Mouse (Mus musculus): Measurements from ENCODE around the gene Ccdc34. TPM values are rescaled to one million over a fixed set of nuclear protein-coding genes. Genes with fewer than 3 reads are reported as not detected.

The Ccdc34 gene
- total and polyA plus RNA-seq, 3 experiments: 17.5 to 65.5 (median 33.9) TPM

- peaks cover 25% of the 10 kb centered on the region for H3K4me1 ChIP-seq (ENCODE audit: insufficient read depth, low read depth, low read length)
- H3K9me3 ChIP-seq (replicated peaks): no peaks in the 10 kb centered on the region
- DNase-seq (ENCODE audit: low spot score): no peak
- H3K36me3 ChIP-seq (replicated peaks): peaks cover 22% of the 10 kb centered on the region
- H3K4me3 ChIP-seq (ENCODE audit: low read depth, low read length): peak overlapping the region; percentile 27; the same call in 1 of the 2 replicates
- TF ChIP-seq GATA2 (IDR thresholded peaks at IDR 0.05; ENCODE audit: borderline replicate concordance, low read depth, low read length): no peak
- TF ChIP-seq GATA1 (IDR thresholded peaks at IDR 0.05; ENCODE audit: borderline replicate concordance, low read length): no peak
- peak; percentile 31; the same call in 1 of the 2 replicates for TF ChIP-seq TAL1 (conservative IDR thresholded peaks at IDR 0.05; ENCODE audit: low read depth, low read length)
- no peak for TF ChIP-seq POLR2AphosphoS5 (IDR thresholded peaks at IDR 0.05; ENCODE audit: insufficient replicate concordance, low read depth, low read length)
- TF ChIP-seq CTCF (IDR thresholded peaks at IDR 0.05; ENCODE audit: low read depth, low read length): no peak
- ATAC-seq (ENCODE audit: extremely low read depth, insufficient number of reproducible peaks, low FRiP score, poor library complexity, severe bottlenecking): peak; percentile 64
- no peaks in the 10 kb centered on the region for H3K27me3 ChIP-seq (ENCODE audit: insufficient read depth, low read length)
Measured at GRCm38 (mm10) chr2:110007423-110008267, 10.0 kb upstream of the Ccdc34 start.

GRCm38 (mm10) chr2:110009449-110009848 lies 8.2 kb upstream of the Ccdc34 start:
- Histone ChIP-seq H3K27me3 (ENCODE audit: insufficient read depth, low read length) (no peaks in the 10 kb centered on the region), H3K4me3 (ENCODE audit: low read depth, low read length) (no peak overlapping the region), H3K4me1 (ENCODE audit: insufficient read depth, low read depth, low read length) (peaks cover 25% of the 10 kb centered on the region), H3K9me3 (replicated peaks) (no peaks in the 10 kb centered on the region), H3K36me3 (replicated peaks) (peaks cover 22% of the 10 kb centered on the region)
- ATAC-seq (ENCODE audit: extremely low read depth, insufficient number of reproducible peaks, low FRiP score, poor library complexity, severe bottlenecking): no peak
- TF ChIP-seq GATA1 (IDR thresholded peaks at IDR 0.05; ENCODE audit: borderline replicate concordance, low read length) (no peak), TAL1 (conservative IDR thresholded peaks at IDR 0.05; ENCODE audit: low read depth, low read length) (no peak), GATA2 (IDR thresholded peaks at IDR 0.05; ENCODE audit: borderline replicate concordance, low read depth, low read length) (no peak), POLR2AphosphoS5 (IDR thresholded peaks at IDR 0.05; ENCODE audit: insufficient replicate concordance, low read depth, low read length) (no peak), CTCF (IDR thresholded peaks at IDR 0.05; ENCODE audit: low read depth, low read length) (no peak)
- DNase-seq (ENCODE audit: low spot score): no peak

GRCm38 (mm10) chr2:110012184-110012725 lies 5.4 kb upstream of the Ccdc34 start:
- Histone ChIP-seq H3K36me3 (replicated peaks) (peaks cover 19% of the 10 kb centered on the region), H3K9me3 (replicated peaks) (no peaks in the 10 kb centered on the region), H3K4me3 (ENCODE audit: low read depth, low read length) (no peak overlapping the region), H3K4me1 (ENCODE audit: insufficient read depth, low read depth, low read length) (peaks cover 21% of the 10 kb centered on the region), H3K27me3 (ENCODE audit: insufficient read depth, low read length) (no peaks in the 10 kb centered on the region)
- TF ChIP-seq GATA1 (IDR thresholded peaks at IDR 0.05; ENCODE audit: borderline replicate concordance, low read length) (no peak), CTCF (IDR thresholded peaks at IDR 0.05; ENCODE audit: low read depth, low read length) (no peak), TAL1 (conservative IDR thresholded peaks at IDR 0.05; ENCODE audit: low read depth, low read length) (no peak), GATA2 (IDR thresholded peaks at IDR 0.05; ENCODE audit: borderline replicate concordance, low read depth, low read length) (no peak), POLR2AphosphoS5 (IDR thresholded peaks at IDR 0.05; ENCODE audit: insufficient replicate concordance, low read depth, low read length) (no peak)
- ATAC-seq (ENCODE audit: extremely low read depth, insufficient number of reproducible peaks, low FRiP score, poor library complexity, severe bottlenecking) (no peak), DNase-seq (ENCODE audit: low spot score) (no peak)

- H3K9me3 ChIP-seq (replicated peaks): no peaks in the 10 kb centered on the region
- H3K27me3 ChIP-seq (ENCODE audit: insufficient read depth, low read length): no peaks in the 10 kb centered on the region
- H3K4me1 ChIP-seq (ENCODE audit: insufficient read depth, low read depth, low read length): peaks cover 20% of the 10 kb centered on the region
- DNase-seq (ENCODE audit: low spot score) (no peak), ATAC-seq (ENCODE audit: extremely low read depth, insufficient number of reproducible peaks, low FRiP score, poor library complexity, severe bottlenecking) (no peak)
- TF ChIP-seq TAL1 (conservative IDR thresholded peaks at IDR 0.05; ENCODE audit: low read depth, low read length): no peak
- no peak for TF ChIP-seq GATA2 (IDR thresholded peaks at IDR 0.05; ENCODE audit: borderline replicate concordance, low read depth, low read length)
- TF ChIP-seq POLR2AphosphoS5 (IDR thresholded peaks at IDR 0.05; ENCODE audit: insufficient replicate concordance, low read depth, low read length): no peak
- TF ChIP-seq CTCF (IDR thresholded peaks at IDR 0.05; ENCODE audit: low read depth, low read length): no peak
- no peak for TF ChIP-seq GATA1 (IDR thresholded peaks at IDR 0.05; ENCODE audit: borderline replicate concordance, low read length)
- peak overlapping the region; percentile 93 for H3K4me3 ChIP-seq (ENCODE audit: low read depth, low read length)
- peaks cover 28% of the 10 kb centered on the region for H3K36me3 ChIP-seq (replicated peaks)
Measured at GRCm38 (mm10) chr2:110017087-110017486, 530 bp upstream of the Ccdc34 start.

GRCm38 (mm10) chr2:110019656-110020055 lies 2.0 kb downstream of the Ccdc34 start:
- Histone ChIP-seq H3K4me1 (ENCODE audit: insufficient read depth, low read depth, low read length) (peaks cover 20% of the 10 kb centered on the region), H3K27me3 (ENCODE audit: insufficient read depth, low read length) (no peaks in the 10 kb centered on the region), H3K4me3 (ENCODE audit: low read depth, low read length) (no peak overlapping the region), H3K9me3 (replicated peaks) (no peaks in the 10 kb centered on the region), H3K36me3 (replicated peaks) (peaks cover 33% of the 10 kb centered on the region)
- TF ChIP-seq GATA2 (IDR thresholded peaks at IDR 0.05; ENCODE audit: borderline replicate concordance, low read depth, low read length): no peak
- no peak for TF ChIP-seq TAL1 (conservative IDR thresholded peaks at IDR 0.05; ENCODE audit: low read depth, low read length)
- TF ChIP-seq GATA1 (IDR thresholded peaks at IDR 0.05; ENCODE audit: borderline replicate concordance, low read length): no peak
- no peak for TF ChIP-seq POLR2AphosphoS5 (IDR thresholded peaks at IDR 0.05; ENCODE audit: insufficient replicate concordance, low read depth, low read length)
- TF ChIP-seq CTCF (IDR thresholded peaks at IDR 0.05; ENCODE audit: low read depth, low read length): no peak
- DNase-seq (ENCODE audit: low spot score) (no peak), ATAC-seq (ENCODE audit: extremely low read depth, insufficient number of reproducible peaks, low FRiP score, poor library complexity, severe bottlenecking) (no peak)

GRCm38 (mm10) chr2:110020430-110020829 lies 2.8 kb downstream of the Ccdc34 start:
- Histone ChIP-seq H3K4me3 (ENCODE audit: low read depth, low read length) (no peak overlapping the region), H3K9me3 (replicated peaks) (no peaks in the 10 kb centered on the region), H3K36me3 (replicated peaks) (peaks cover 33% of the 10 kb centered on the region), H3K4me1 (ENCODE audit: insufficient read depth, low read depth, low read length) (peaks cover 20% of the 10 kb centered on the region), H3K27me3 (ENCODE audit: insufficient read depth, low read length) (no peaks in the 10 kb centered on the region)
- TF ChIP-seq CTCF (IDR thresholded peaks at IDR 0.05; ENCODE audit: low read depth, low read length) (no peak), GATA1 (IDR thresholded peaks at IDR 0.05; ENCODE audit: borderline replicate concordance, low read length) (no peak), TAL1 (conservative IDR thresholded peaks at IDR 0.05; ENCODE audit: low read depth, low read length) (no peak), POLR2AphosphoS5 (IDR thresholded peaks at IDR 0.05; ENCODE audit: insufficient replicate concordance, low read depth, low read length) (no peak), GATA2 (IDR thresholded peaks at IDR 0.05; ENCODE audit: borderline replicate concordance, low read depth, low read length) (no peak)
- DNase-seq (ENCODE audit: low spot score) (no peak), ATAC-seq (ENCODE audit: extremely low read depth, insufficient number of reproducible peaks, low FRiP score, poor library complexity, severe bottlenecking) (no peak)

All from G1E (cell line).